Mouse (Mus musculus) liver, adult 2 months (tissue): ENCODE data around the gene Mylk.

Experiments
- CTCF ChIP-seq: fragments of 200-500 bp; IDR thresholded peaks from 2 replicates; pipeline ENCODE4 v1.5.1; 2011; ENCODE audit warnings: low read depth, low read length, control low read depth
- POLR2A ChIP-seq: fragments of 200-500 bp; IDR thresholded peaks from 2 replicates; pipeline ENCODE4 v1.6.1; 2011; ENCODE audit warnings: low read length, control low read depth; ENCODE audit not compliant: insufficient read depth; ENCODE audit errors: extremely low read depth

DNA sequence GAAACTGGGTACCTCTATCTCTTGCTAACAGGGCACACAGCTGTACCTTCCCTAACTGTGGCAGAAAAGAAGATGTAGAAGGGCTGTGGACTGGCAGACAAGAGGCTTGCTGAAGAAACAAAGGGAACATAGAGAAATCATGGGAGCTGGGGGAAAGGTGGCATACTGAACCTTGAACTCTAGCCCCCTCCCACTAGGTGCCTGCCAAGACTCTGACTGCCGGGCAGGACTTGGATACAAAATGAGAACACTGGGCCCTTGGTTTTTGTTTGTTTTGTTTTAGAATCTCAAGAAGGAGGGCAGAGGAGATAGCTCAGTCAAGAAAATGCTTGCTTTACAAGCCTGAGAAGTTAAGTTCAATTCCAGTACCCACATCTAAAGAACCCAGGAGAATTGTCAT lies 262.4 kb downstream of the Mylk start:
- TF ChIP-seq POLR2A (no peak), CTCF (no peak)
